Comparison of ENCODE assay signal across 8 mouse cellular contexts in the genomic region with DNA sequence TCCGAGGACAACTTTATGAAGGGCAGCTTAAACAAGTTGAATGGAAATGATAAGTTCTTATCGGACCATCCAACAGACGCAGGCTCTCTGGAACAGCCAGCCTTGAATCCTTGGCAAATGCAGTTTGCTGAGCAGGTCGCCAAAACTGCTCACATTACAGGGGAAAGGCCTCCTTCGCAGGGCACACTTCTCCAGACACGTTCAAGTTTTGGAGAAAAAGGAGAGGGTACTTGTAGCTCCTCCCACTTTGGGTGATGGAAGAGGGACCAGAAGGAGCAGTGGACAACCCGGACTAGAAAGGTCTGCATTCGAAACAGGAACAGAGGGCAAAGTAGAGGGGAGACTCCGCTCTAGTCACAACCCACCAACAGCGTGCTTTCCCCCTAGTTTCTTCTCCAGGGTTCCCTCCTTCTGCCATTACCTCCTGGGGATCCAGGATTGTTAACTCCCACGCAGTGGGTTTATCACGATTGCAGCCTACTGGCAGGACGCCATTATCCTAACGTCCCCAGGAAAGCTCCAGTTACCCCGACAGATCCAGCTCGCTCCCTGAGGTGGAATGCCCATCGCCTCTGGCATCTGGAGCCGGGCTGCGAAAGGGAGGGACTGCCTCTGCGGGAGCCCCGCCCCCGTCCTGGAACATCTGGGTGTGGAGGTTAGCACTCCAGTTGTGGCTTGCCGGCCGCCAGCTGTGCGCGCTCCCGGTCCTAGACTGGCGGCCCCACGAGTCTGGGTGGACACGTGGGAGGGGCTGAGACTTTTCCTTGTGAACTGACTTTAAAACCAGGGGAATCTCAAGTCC.
A peak's percentile ranks its signal among the peaks of the same experiment; 100 is the strongest.
DNase-seq lines count a peak whose midpoint lies in the region; ATAC-seq and TF ChIP-seq lines count a peak whose summit lies in the region.

No protein-coding gene starts in this region.

- no peaks in the 10 kb centered on the region for H3K4me1 ChIP-seq in embryonic facial prominence, embryonic 11.5 days (ENCODE audit: control insufficient read depth, insufficient read depth, low read length)
- peaks cover 34% of the 10 kb centered on the region for H3K4me1 ChIP-seq in heart, embryonic 10.5 days
- peaks cover 26% of the 10 kb centered on the region for H3K4me1 ChIP-seq in liver, embryonic 15.5 days (replicated peaks)
- H3K4me1 ChIP-seq in neural tube, embryonic 12.5 days: peaks cover 36% of the 10 kb centered on the region

- no peaks in the 10 kb centered on the region for H3K9me3 ChIP-seq in embryonic facial prominence, embryonic 11.5 days (replicated peaks; ENCODE audit: control insufficient read depth, low read length)
- no peaks in the 10 kb centered on the region for H3K9me3 ChIP-seq in heart, embryonic 10.5 days
- H3K9me3 ChIP-seq in liver, embryonic 15.5 days (replicated peaks): no peaks in the 10 kb centered on the region
- H3K9me3 ChIP-seq in neural tube, embryonic 12.5 days: no peaks in the 10 kb centered on the region

- peak overlapping the region; percentile 44 for H3K9ac ChIP-seq in embryonic facial prominence, embryonic 11.5 days (replicated peaks; ENCODE audit: low read length)
- H3K9ac ChIP-seq in liver, embryonic 15.5 days: peak overlapping the region; percentile 21; the same call in 1 of the 2 replicates
- peak overlapping the region; percentile 36; the same call in 1 of the 2 replicates for H3K9ac ChIP-seq in neural tube, embryonic 12.5 days

- TF ChIP-seq CTCF in left cerebral cortex, adult 2 months (IDR thresholded peaks at IDR 0.05): no peak

- no peaks in the 10 kb centered on the region for H3K36me3 ChIP-seq in embryonic facial prominence, embryonic 11.5 days (replicated peaks; ENCODE audit: control insufficient read depth, insufficient read depth, low read depth, low read length)
- no peaks in the 10 kb centered on the region for H3K36me3 ChIP-seq in heart, embryonic 10.5 days
- no peaks in the 10 kb centered on the region for H3K36me3 ChIP-seq in liver, embryonic 15.5 days (replicated peaks)
- H3K36me3 ChIP-seq in neural tube, embryonic 12.5 days: no peaks in the 10 kb centered on the region

- 9% methylated on average over 30 of the region's 30 CpGs for WGBS in embryonic facial prominence, embryonic 11.5 days
- WGBS in heart, embryonic 10.5 days: 10% methylated on average over 30 of the region's 30 CpGs
- 11% methylated on average over 30 of the region's 30 CpGs for WGBS in liver, embryonic 15.5 days (ENCODE audit: insufficient replicate concordance)
- 13% methylated on average over 30 of the region's 30 CpGs for WGBS in neural tube, embryonic 12.5 days

- peak; percentile 22 to 39 for DNase-seq in left cerebral cortex, adult 2 months (ENCODE audit: extremely low spot score in 1 of 2, low spot score in 2 of 2)
- DNase-seq in left cerebral cortex, adult 11 months (ENCODE audit: low spot score): no peak
- DNase-seq in embryonic facial prominence, embryonic 11.5 days (ENCODE audit: low spot score): peak; percentile 88
- DNase-seq in heart, embryonic 10.5 days (ENCODE audit: low spot score): peak; percentile 90
- DNase-seq in kidney, adult 8-10 months: peak; percentile 77 to 83
- peak; percentile 26 for DNase-seq in thymus, postnatal 25 days

- ATAC-seq in embryonic facial prominence, embryonic 11.5 days (replicated peaks; ENCODE audit: insufficient number of reproducible peaks, low FRiP score, low TSS enrichment, low read depth): peak; percentile 79
- ATAC-seq in liver, embryonic 15.5 days (ENCODE audit: insufficient read depth): peak; percentile 51; the same call in 1 of the 2 replicates
- peak; percentile 56 for ATAC-seq in neural tube, embryonic 12.5 days (ENCODE audit: low FRiP score, low read depth)

- H3K27me3 ChIP-seq in embryonic facial prominence, embryonic 11.5 days (ENCODE audit: control insufficient read depth, insufficient read depth, low read length): no peaks in the 10 kb centered on the region
- H3K27me3 ChIP-seq in heart, embryonic 10.5 days (ENCODE audit: insufficient read depth, poor library complexity, severe bottlenecking): no peaks in the 10 kb centered on the region
- H3K27me3 ChIP-seq in liver, embryonic 15.5 days: peaks cover 29% of the 10 kb centered on the region
- no peaks in the 10 kb centered on the region for H3K27me3 ChIP-seq in neural tube, embryonic 12.5 days (replicated peaks)

- peak overlapping the region; percentile 58 for H3K27ac ChIP-seq in left cerebral cortex, adult 2 months
- peak overlapping the region; percentile 81 for H3K27ac ChIP-seq in embryonic facial prominence, embryonic 11.5 days (replicated peaks; ENCODE audit: low read depth, low read length)
- H3K27ac ChIP-seq in heart, embryonic 10.5 days: peak overlapping the region; percentile 91
- no peak overlapping the region for H3K27ac ChIP-seq in liver, embryonic 15.5 days (replicated peaks)
- H3K27ac ChIP-seq in neural tube, embryonic 12.5 days: peak overlapping the region; percentile 82

- peak overlapping the region; percentile 39 for H3K4me3 ChIP-seq in left cerebral cortex, adult 2 months
- H3K4me3 ChIP-seq in embryonic facial prominence, embryonic 11.5 days (ENCODE audit: low read depth, low read length): peak overlapping the region; percentile 24
- peak overlapping the region; percentile 55 for H3K4me3 ChIP-seq in heart, embryonic 10.5 days
- peak overlapping the region; percentile 46 for H3K4me3 ChIP-seq in liver, embryonic 15.5 days (replicated peaks)
- H3K4me3 ChIP-seq in neural tube, embryonic 12.5 days: peak overlapping the region; percentile 18

- peak overlapping the region; percentile 56 for H3K4me2 ChIP-seq in embryonic facial prominence, embryonic 11.5 days (ENCODE audit: low read depth, low read length)
- H3K4me2 ChIP-seq in liver, embryonic 15.5 days: peak overlapping the region; percentile 72
- peak overlapping the region; percentile 65 for H3K4me2 ChIP-seq in neural tube, embryonic 12.5 days (replicated peaks)

- intact Hi-C loops in left cerebral cortex, adult 2 months (cut with DNase I): loop anchor here (5.0 kb wide), 2 partner anchors 80 to 95 kb away; a partner anchor contains a TSS
